Mouse (Mus musculus): ENCODE results near the gene Gm20458. TPM values are rescaled to one million over a fixed set of nuclear protein-coding genes. Genes with fewer than 3 reads are reported as not detected.
A peak's percentile ranks its signal among the peaks of the same experiment; 100 is the strongest.

Gene Gm20458
- polyA plus RNA-seq, 1 experiment = not detected

DNA sequence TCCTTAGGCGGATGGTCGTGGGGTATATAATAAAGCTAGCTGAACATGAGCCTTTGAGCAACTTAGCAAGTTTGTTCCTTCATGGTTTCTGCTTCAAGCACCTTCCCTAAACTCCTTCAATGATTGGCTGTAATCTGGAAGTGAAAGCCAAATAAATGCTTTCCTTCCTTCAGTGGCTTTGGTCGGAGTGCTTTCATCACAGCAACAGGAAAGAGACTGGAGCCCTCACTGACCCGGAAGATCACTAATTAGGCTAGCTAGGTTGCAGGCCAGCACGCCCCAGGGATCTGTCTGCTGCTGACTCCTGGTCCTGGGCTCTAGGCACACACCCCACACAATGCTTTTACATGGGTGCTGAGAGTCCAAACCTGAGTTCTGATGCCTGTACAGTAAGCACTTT, 67.8 kb downstream of the Gm20458 start:
- 47% methylated on average over 5 of the region's 5 CpGs for WGBS
- Histone ChIP-seq H3K4me1 (ENCODE audit: control insufficient read depth, insufficient read depth, low read length) (peaks cover 6% of the 10 kb centered on the region; the same call in 1 of the 2 replicates), H3K27ac (ENCODE audit: control insufficient read depth, insufficient read depth, low read depth, low read length, poor library complexity) (no peak overlapping the region), H3K4me3 (replicated peaks; ENCODE audit: control insufficient read depth, low read depth, low read length) (no peak overlapping the region)
- no peak for TF ChIP-seq CTCF (IDR thresholded peaks at IDR 0.05; ENCODE audit: control insufficient read depth, insufficient read depth, low read length)
- no peak for TF ChIP-seq POLR2A (IDR thresholded peaks at IDR 0.05; ENCODE audit: borderline replicate concordance, control insufficient read depth, low read depth, low read length)

DNA sequence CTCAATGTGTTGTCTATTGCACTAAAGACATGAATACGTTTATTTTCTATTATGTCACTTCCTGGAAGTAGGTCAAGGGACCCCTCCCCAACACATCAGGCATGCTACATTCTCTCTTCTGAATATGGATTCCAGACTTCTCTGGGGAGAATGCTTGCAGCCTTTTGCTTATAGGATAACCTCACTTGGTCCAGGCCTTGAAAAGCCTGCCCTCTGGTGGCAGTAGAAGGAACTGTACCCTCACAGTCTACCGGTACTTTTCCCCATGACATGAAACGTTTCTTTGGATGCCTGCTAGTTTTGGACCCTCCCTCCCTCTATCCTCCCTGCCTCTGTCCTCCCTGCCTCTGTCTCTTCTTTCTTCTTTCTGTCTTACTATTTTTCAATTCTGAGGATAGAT, 70.4 kb downstream of the Gm20458 start:
- H3K4me3 ChIP-seq (replicated peaks; ENCODE audit: control insufficient read depth, low read depth, low read length) = no peak overlapping the region
- TF ChIP-seq CTCF (IDR thresholded peaks at IDR 0.05; ENCODE audit: control insufficient read depth, insufficient read depth, low read length) (peak; percentile 79), POLR2A (IDR thresholded peaks at IDR 0.05; ENCODE audit: borderline replicate concordance, control insufficient read depth, low read depth, low read length) (no peak)
- 5% methylated on average over 3 of the region's 3 CpGs for WGBS
- H3K27ac ChIP-seq (ENCODE audit: control insufficient read depth, insufficient read depth, low read depth, low read length, poor library complexity) = no peak overlapping the region
- H3K4me1 ChIP-seq (ENCODE audit: control insufficient read depth, insufficient read depth, low read length) = peaks cover 4% of the 10 kb centered on the region; the same call in 1 of the 2 replicates

- no peaks in the 10 kb centered on the region; the same call in 1 of the 2 replicates for H3K4me1 ChIP-seq (ENCODE audit: control insufficient read depth, insufficient read depth, low read length)
- TF ChIP-seq CTCF (IDR thresholded peaks at IDR 0.05; ENCODE audit: control insufficient read depth, insufficient read depth, low read length) = no peak
- no peak overlapping the region for H3K4me3 ChIP-seq (replicated peaks; ENCODE audit: control insufficient read depth, low read depth, low read length)
- H3K27ac ChIP-seq (ENCODE audit: control insufficient read depth, insufficient read depth, low read depth, low read length, poor library complexity) = no peak overlapping the region
- WGBS = 60% methylated on average over 10 of the region's 10 CpGs
Measured at GRCm38 (mm10) chr2:164534315-164534714, 73.5 kb downstream of the Gm20458 start.

DNA sequence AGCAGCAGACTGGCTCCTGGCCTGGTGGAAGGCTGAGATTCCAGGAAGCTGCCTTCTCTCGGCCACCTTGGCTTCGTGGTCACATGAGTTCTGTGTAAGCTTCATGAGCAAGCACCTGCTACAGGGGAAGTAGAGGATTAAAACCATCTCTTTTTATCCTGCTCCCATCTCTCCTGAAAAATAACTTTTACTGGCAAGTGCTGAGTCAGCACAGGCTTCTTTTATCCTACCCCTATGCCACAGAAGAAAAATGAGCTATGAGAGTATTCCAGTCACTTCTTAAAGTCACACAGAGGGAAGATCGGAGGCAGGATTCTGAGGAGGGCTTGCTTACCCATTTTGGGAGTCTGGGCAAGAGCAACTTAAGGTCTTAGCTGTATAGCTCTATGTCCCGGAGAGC, 76.2 kb downstream of the Gm20458 start:
- H3K4me3 ChIP-seq (replicated peaks; ENCODE audit: control insufficient read depth, low read depth, low read length) = no peak overlapping the region
- 62% methylated on average over 4 of the region's 4 CpGs for WGBS
- TF ChIP-seq POLR2A (IDR thresholded peaks at IDR 0.05; ENCODE audit: borderline replicate concordance, control insufficient read depth, low read depth, low read length) = no peak
- no peak for TF ChIP-seq CTCF (IDR thresholded peaks at IDR 0.05; ENCODE audit: control insufficient read depth, insufficient read depth, low read length)
- H3K4me1 ChIP-seq (ENCODE audit: control insufficient read depth, insufficient read depth, low read length) = no peaks in the 10 kb centered on the region
- H3K27ac ChIP-seq (ENCODE audit: control insufficient read depth, insufficient read depth, low read depth, low read length, poor library complexity) = no peak overlapping the region

Other genes starting within 250 kb of the Gm20458 start
- 3.2 TPM in 1 of 2 replicates, not detected in the other for gene Wfdc15b, start 239.3 kb upstream of the Gm20458 start, polyA plus RNA-seq (2011; ENCODE audit: insufficient read depth, insufficient read length, low replicate concordance, missing spikeins)
- gene Svs2, start 222.5 kb upstream of the Gm20458 start, polyA plus RNA-seq (2011; ENCODE audit: insufficient read depth, insufficient read length, low replicate concordance, missing spikeins) = not detected in 2 replicates
- not detected in 2 replicates for gene Svs3b, start 204.3 kb upstream of the Gm20458 start, polyA plus RNA-seq (2011; ENCODE audit: insufficient read depth, insufficient read length, low replicate concordance, missing spikeins)
- gene Svs4, start 182.5 kb upstream of the Gm20458 start, polyA plus RNA-seq (2011; ENCODE audit: insufficient read depth, insufficient read length, low replicate concordance, missing spikeins) = not detected in 2 replicates
- not detected in 2 replicates for gene Svs3a, start 171.7 kb upstream of the Gm20458 start, polyA plus RNA-seq (2011; ENCODE audit: insufficient read depth, insufficient read length, low replicate concordance, missing spikeins)
- not detected in 2 replicates for gene Svs6, start 144.2 kb upstream of the Gm20458 start, polyA plus RNA-seq (2011; ENCODE audit: insufficient read depth, insufficient read length, low replicate concordance, missing spikeins)
- not detected in 2 replicates for gene Svs5, start 128.2 kb upstream of the Gm20458 start, polyA plus RNA-seq (2011; ENCODE audit: insufficient read depth, insufficient read length, low replicate concordance, missing spikeins)
- gene Slpi, start 71.9 kb upstream of the Gm20458 start, polyA plus RNA-seq (2011; ENCODE audit: insufficient read depth, insufficient read length, low replicate concordance, missing spikeins) = 48.8 and 108 TPM in 2 replicates
- not detected in 2 replicates for gene Rbpjl, start 57.8 kb upstream of the Gm20458 start, polyA plus RNA-seq (2011; ENCODE audit: insufficient read depth, insufficient read length, low replicate concordance, missing spikeins)
- gene Matn4, start 55.8 kb upstream of the Gm20458 start, polyA plus RNA-seq (2011; ENCODE audit: insufficient read depth, insufficient read length, low replicate concordance, missing spikeins) = 0.86 and 1.2 TPM in 2 replicates
- 12.6 and 22.1 TPM in 2 replicates for gene Sdc4, start 17.1 kb upstream of the Gm20458 start, polyA plus RNA-seq (2011; ENCODE audit: insufficient read depth, insufficient read length, low replicate concordance, missing spikeins)
- 10.1 and 26.7 TPM in 2 replicates for gene Sys1, start 4.0 kb upstream of the Gm20458 start, polyA plus RNA-seq (2011; ENCODE audit: insufficient read depth, insufficient read length, low replicate concordance, missing spikeins)
- not detected in 2 replicates for gene Trp53tg5, start 12.8 kb downstream of the Gm20458 start, polyA plus RNA-seq (2011; ENCODE audit: insufficient read depth, insufficient read length, low replicate concordance, missing spikeins)
- gene Dbndd2, start 25.1 kb downstream of the Gm20458 start, polyA plus RNA-seq (2011; ENCODE audit: insufficient read depth, insufficient read length, low replicate concordance, missing spikeins) = 7.5 and 8.1 TPM in 2 replicates
- gene Pigt, start 36.6 kb downstream of the Gm20458 start, polyA plus RNA-seq (2011; ENCODE audit: insufficient read depth, insufficient read length, low replicate concordance, missing spikeins) = 27.8 and 39.1 TPM in 2 replicates
- 2.8 TPM in 1 of 2 replicates, not detected in the other for gene Wfdc2, start 101.4 kb downstream of the Gm20458 start, polyA plus RNA-seq (2011; ENCODE audit: insufficient read depth, insufficient read length, low replicate concordance, missing spikeins)
- gene Spint3, start 112.5 kb downstream of the Gm20458 start, polyA plus RNA-seq (2011; ENCODE audit: insufficient read depth, insufficient read length, low replicate concordance, missing spikeins) = not detected in 2 replicates
- gene Wfdc6a, start 124.5 kb downstream of the Gm20458 start, polyA plus RNA-seq (2011; ENCODE audit: insufficient read depth, insufficient read length, low replicate concordance, missing spikeins) = not detected in 2 replicates
- not detected in 2 replicates for gene Eppin, start 132.6 kb downstream of the Gm20458 start, polyA plus RNA-seq (2011; ENCODE audit: insufficient read depth, insufficient read length, low replicate concordance, missing spikeins)
- not detected in 2 replicates for gene Wfdc6b, start 152.6 kb downstream of the Gm20458 start, polyA plus RNA-seq (2011; ENCODE audit: insufficient read depth, insufficient read length, low replicate concordance, missing spikeins)
- not detected in 2 replicates for gene Wfdc8, start 152.7 kb downstream of the Gm20458 start, polyA plus RNA-seq (2011; ENCODE audit: insufficient read depth, insufficient read length, low replicate concordance, missing spikeins)
- not detected in 2 replicates for gene Wfdc16, start 177.8 kb downstream of the Gm20458 start, polyA plus RNA-seq (2011; ENCODE audit: insufficient read depth, insufficient read length, low replicate concordance, missing spikeins)
- not detected in 2 replicates for gene Wfdc10, start 195.1 kb downstream of the Gm20458 start, polyA plus RNA-seq (2011; ENCODE audit: insufficient read depth, insufficient read length, low replicate concordance, missing spikeins)
- not detected in 2 replicates for gene Wfdc9, start 195.6 kb downstream of the Gm20458 start, polyA plus RNA-seq (2011; ENCODE audit: insufficient read depth, insufficient read length, low replicate concordance, missing spikeins)
- gene Wfdc11, start 213.1 kb downstream of the Gm20458 start, polyA plus RNA-seq (2011; ENCODE audit: insufficient read depth, insufficient read length, low replicate concordance, missing spikeins) = not detected in 2 replicates
- not detected in 2 replicates for gene Wfdc13, start 224.1 kb downstream of the Gm20458 start, polyA plus RNA-seq (2011; ENCODE audit: insufficient read depth, insufficient read length, low replicate concordance, missing spikeins)
- gene Spint4, start 237.5 kb downstream of the Gm20458 start, polyA plus RNA-seq (2011; ENCODE audit: insufficient read depth, insufficient read length, low replicate concordance, missing spikeins) = not detected in 2 replicates